Mouse (Mus musculus) midbrain, embryonic 11.5 days (tissue): ENCODE measurements around the gene Ttf2. TPM values are rescaled to one million over a fixed set of nuclear protein-coding genes. Genes with fewer than 3 reads are reported as not detected.

ENCODE experiments used
- ATAC-seq: fragments of 200-750 bp; cut with Nextera tagmentation; 2 replicates; pipeline ENCODE4 v1.8.0; 2017; ENCODE audit warnings: moderate TSS enrichment, moderate library complexity; ENCODE audit not compliant: low FRiP score
- DNase-seq: peaks from one replicate; pipeline ENCODE4 v3.0.0; 2015; ENCODE audit warnings: low spot score; ENCODE audit errors: missing footprints
- H3K27ac ChIP-seq: fragments of 300-500 bp; sonication (generic); 2 replicates; pipeline ENCODE4 v1.5.1; 2014; ENCODE audit warnings: low read depth, low read length
- H3K27me3 ChIP-seq: fragments of 300-500 bp; sonication (generic); 2 replicates; pipeline ENCODE4 v1.6.1; 2014; ENCODE audit warnings: mild to moderate bottlenecking, low read length, moderate library complexity, mixed read lengths; ENCODE audit not compliant: control insufficient read depth, insufficient read depth
- H3K36me3 ChIP-seq: fragments of 300-500 bp; sonication (generic); 2 replicates; pipeline ENCODE4 v1.6.1; 2014; ENCODE audit warnings: mild to moderate bottlenecking, low read length, moderate library complexity, mixed read lengths; ENCODE audit not compliant: control insufficient read depth, insufficient read depth
- H3K4me1 ChIP-seq: fragments of 300-500 bp; sonication (generic); 2 replicates; pipeline ENCODE4 v1.6.1; 2014; ENCODE audit warnings: low read length; ENCODE audit not compliant: control insufficient read depth, insufficient read depth
- H3K4me2 ChIP-seq: fragments of 300-500 bp; sonication (generic); 2 replicates; pipeline ENCODE4 v1.6.1; 2014; ENCODE audit warnings: mild to moderate bottlenecking, moderate library complexity
- H3K4me3 ChIP-seq: fragments of 300-500 bp; sonication (generic); 2 replicates; pipeline ENCODE4 v1.5.1; 2014; ENCODE audit warnings: low read depth, low read length
- H3K9ac ChIP-seq: fragments of 300-500 bp; sonication (generic); 2 replicates; pipeline ENCODE4 v1.6.1; 2014; ENCODE audit warnings: low read length
- H3K9me3 ChIP-seq: fragments of 300-500 bp; sonication (generic); 2 replicates; pipeline ENCODE4 v1.6.1; 2016; ENCODE audit warnings: low read length; ENCODE audit not compliant: control insufficient read depth
- WGBS: fragments of 180-500 bp; shearing (Covaris S2); extraction: QIAGEN DNeasy Blood & Tissue Kit; methylation state at CpG from one replicate; pipeline ENCODE4 v1.1.7; 2014; 5-methylcytosine and 5-hydroxymethylcytosine counted together
- polyA plus RNA-seq: library from polyadenylated mRNA; unstranded; fragments of >200 nt; fragmentation: Nextera tagmentation; extraction: Ambion mirVana; gene quantifications from 2 replicates; pipeline ENCODE4 v1.2.1, GENCODE M21; 2014

Ttf2 gene
- polyA plus RNA-seq, 1 experiment from 2014 or later, result 26.9 TPM

DNA sequence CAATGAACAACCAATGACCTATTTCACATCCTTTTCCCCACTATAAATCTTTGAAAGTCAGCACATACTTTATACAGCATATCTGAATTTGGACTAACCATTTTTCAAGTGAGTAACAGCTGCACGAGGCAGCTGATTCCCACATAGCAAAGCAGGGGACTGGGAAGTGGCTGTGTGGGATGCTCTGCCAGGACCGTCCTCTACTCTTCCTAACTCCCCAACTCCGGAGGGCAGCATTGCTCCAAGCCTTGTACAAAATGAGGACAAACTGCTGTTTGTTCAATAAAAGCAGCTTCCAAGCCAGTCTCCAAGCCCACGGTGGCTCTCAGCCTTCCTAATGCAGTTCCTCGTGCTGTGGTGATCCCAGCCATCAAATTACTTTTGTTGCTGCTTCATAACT lies 58.8 kb downstream of the Ttf2 start:
- no peaks in the 10 kb centered on the region for H3K9me3 ChIP-seq
- DNase-seq (no peak), ATAC-seq (no peak)
- H3K4me3 ChIP-seq, result no peak overlapping the region
- 65% methylated on average over 5 of the region's 5 CpGs for WGBS
- H3K4me2 ChIP-seq, result no peak overlapping the region
- no peaks in the 10 kb centered on the region for H3K4me1 ChIP-seq
- H3K9ac ChIP-seq, result no peak overlapping the region
- no peaks in the 10 kb centered on the region for H3K27me3 ChIP-seq
- no peak overlapping the region for H3K27ac ChIP-seq
- no peaks in the 10 kb centered on the region for H3K36me3 ChIP-seq

DNA sequence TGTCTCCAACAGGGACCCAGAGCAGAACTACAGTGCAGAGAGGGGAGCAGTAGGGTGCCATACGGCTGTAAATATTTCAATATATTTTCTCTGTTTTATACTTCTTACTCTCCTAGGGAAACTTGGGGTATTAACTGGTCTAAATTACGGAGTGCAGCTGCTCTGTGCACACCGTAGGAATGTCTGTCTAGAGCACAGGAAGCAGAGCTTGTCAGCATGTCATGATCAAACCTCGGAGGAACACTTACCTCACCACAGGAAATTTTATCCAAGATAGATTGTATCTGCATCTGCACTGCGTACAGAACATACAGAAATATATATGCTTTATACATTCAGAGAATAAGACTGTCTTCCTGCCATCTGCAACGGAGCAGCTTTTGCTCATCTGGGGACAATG lies 60.9 kb downstream of the Ttf2 start:
- Histone ChIP-seq H3K27ac (no peak overlapping the region), H3K4me3 (no peak overlapping the region), H3K27me3 (no peaks in the 10 kb centered on the region), H3K9ac (no peak overlapping the region), H3K4me2 (no peak overlapping the region), H3K36me3 (no peaks in the 10 kb centered on the region), H3K4me1 (no peaks in the 10 kb centered on the region), H3K9me3 (no peaks in the 10 kb centered on the region)
- DNase-seq, result no peak
- ATAC-seq, result no peak
- WGBS, result 81% methylated on average over 6 of the region's 6 CpGs

DNA sequence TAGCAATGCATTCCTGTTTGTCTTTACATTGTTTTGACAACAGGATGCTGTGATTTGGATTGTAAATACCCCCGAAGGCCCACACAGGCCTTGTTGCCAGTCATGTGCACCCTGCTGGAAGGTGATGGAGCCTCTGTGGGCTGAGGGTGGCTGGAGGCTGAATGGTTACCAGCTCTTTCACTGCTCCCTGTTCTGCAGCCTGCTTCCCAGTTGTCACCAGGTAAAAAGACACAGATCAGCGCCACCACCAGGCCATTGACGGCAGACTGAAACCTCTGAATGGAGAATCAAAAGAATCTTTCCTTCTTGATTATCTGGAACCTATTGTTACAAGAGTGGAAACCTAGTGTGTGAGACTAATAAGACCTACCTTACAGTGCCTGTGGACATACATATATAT lies 62.5 kb downstream of the Ttf2 start:
- H3K9ac ChIP-seq, result no peak overlapping the region
- no peak overlapping the region for H3K27ac ChIP-seq
- H3K9me3 ChIP-seq, result no peaks in the 10 kb centered on the region
- no peak overlapping the region for H3K4me2 ChIP-seq
- DNase-seq, result no peak
- no peak for ATAC-seq
- 30% methylated on average over 3 of the region's 3 CpGs for WGBS
- H3K4me3 ChIP-seq, result no peak overlapping the region
- no peaks in the 10 kb centered on the region for H3K27me3 ChIP-seq
- H3K4me1 ChIP-seq, result no peaks in the 10 kb centered on the region
- H3K36me3 ChIP-seq, result no peaks in the 10 kb centered on the region

DNA sequence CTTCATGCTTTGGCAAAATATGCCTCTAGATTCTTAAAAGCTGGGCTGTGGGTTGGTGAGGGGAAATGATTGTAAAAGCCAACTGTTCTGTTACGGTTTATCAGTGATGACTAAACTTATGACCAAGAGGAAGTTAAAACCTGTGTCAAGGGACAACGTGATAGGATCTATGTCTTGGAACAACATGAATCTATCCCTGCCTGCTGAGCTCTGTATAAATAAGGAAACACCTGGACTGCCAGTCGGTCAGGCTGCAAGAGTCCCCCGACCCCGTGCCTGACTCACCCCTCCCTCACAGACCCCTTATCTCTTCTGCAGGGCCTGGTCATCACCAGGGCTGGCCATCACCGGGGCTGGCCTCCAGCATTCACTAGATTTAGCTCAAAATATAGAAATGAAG lies 63.3 kb downstream of the Ttf2 start:
- ATAC-seq (no peak), DNase-seq (no peak)
- Histone ChIP-seq H3K9me3 (no peaks in the 10 kb centered on the region), H3K36me3 (no peaks in the 10 kb centered on the region), H3K4me2 (no peak overlapping the region), H3K9ac (no peak overlapping the region), H3K4me1 (no peaks in the 10 kb centered on the region), H3K27me3 (no peaks in the 10 kb centered on the region), H3K27ac (no peak overlapping the region), H3K4me3 (no peak overlapping the region)
- WGBS, result 78% methylated on average over 6 of the region's 6 CpGs

DNA sequence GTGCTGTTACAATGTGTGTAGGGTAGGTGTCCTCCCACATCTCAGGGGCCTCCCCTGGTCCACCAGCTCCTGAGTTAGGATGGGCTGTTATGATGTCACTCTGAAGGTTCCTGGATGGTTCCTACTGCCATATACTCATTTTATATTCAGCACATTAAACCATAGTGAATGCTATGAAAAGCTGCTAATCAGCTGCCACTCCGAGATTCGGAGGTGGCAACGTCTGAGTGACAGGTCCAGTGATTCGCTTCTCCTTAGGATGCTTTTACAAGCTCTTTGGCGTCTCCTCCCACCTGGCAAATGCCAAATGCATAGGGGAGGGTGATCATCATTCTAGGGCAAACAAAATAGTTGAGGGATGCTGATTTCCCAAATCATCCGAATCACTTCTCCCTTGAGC lies 74.0 kb downstream of the Ttf2 start:
- H3K9me3 ChIP-seq, result no peaks in the 10 kb centered on the region
- H3K4me3 ChIP-seq, result no peak overlapping the region
- no peak for ATAC-seq
- 81% methylated on average over 6 of the region's 6 CpGs for WGBS
- no peaks in the 10 kb centered on the region for H3K36me3 ChIP-seq
- no peaks in the 10 kb centered on the region for H3K4me1 ChIP-seq
- no peak overlapping the region for H3K9ac ChIP-seq
- no peak overlapping the region for H3K4me2 ChIP-seq
- H3K27me3 ChIP-seq, result no peaks in the 10 kb centered on the region
- no peak for DNase-seq
- H3K27ac ChIP-seq, result no peak overlapping the region

DNA sequence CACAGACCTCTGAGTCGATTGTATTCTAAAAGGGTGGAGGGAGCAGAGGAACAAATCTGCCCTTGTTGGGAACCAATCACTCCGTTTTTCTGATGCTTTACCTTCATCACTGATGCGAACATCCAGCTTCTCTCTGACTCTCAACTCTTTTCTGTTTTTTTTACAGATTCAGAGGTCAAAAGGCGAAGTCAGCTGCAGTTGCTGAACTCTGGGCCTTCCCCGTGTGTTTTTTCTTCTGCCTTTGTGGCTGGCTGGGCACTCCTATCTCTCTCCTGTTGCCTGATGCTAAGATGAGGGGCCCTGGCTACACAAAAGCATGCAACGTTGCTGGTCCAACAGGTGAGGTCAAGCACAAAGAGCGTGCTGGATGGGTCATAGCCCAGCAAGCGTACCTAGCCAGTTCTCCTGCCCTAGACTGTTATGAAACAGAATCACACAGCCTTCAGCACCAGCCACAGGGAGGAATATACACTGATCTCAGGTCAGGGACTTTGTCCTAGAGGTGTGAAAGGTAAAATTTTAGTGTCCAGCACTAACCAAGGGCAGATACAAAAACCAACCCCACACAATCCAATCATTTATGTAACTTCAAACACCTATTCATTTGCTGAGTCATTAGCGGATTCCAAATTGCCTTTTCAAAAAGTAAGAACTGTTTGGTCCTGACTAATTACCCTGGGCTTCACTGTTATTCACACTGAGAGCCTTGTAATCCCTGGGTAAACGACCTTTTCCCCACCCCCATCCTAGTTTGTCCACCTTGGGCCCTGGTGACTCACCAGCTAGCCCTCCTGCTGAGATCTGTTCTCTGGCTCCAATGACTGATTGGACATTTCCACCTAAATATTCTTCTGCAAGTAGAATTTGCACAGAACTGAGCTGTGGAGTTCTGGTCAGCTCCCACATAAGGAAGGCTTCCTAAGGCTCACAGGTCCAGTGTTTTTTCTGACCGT lies 76.8 kb downstream of the Ttf2 start:
- no peak overlapping the region for H3K27ac ChIP-seq
- no peaks in the 10 kb centered on the region for H3K9me3 ChIP-seq
- no peaks in the 10 kb centered on the region for H3K27me3 ChIP-seq
- 65% methylated on average over 11 of the region's 11 CpGs for WGBS
- ATAC-seq (no peak), DNase-seq (no peak)
- H3K4me3 ChIP-seq, result no peak overlapping the region
- H3K9ac ChIP-seq, result no peak overlapping the region
- no peaks in the 10 kb centered on the region for H3K4me1 ChIP-seq
- H3K4me2 ChIP-seq, result no peak overlapping the region
- H3K36me3 ChIP-seq, result no peaks in the 10 kb centered on the region

DNA sequence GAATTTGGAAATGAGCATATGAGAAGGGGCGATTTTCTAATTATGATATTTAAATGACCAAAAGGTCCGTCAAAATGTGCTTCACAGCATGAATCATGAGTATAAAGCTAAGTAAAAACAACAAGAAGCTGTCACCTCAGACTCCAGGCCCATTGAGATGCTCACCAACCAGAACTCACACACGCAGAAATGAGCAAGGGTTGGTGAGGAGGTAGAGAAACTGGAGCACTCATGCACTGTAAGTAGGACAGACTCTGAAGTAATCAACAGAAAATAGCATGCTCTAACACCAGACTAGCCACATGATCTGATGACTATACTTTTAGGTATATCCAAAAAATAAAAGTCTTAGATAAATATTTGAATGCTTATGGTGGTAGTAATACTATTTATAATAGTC lies 79.1 kb downstream of the Ttf2 start:
- WGBS, result 92% methylated on average over 3 of the region's 3 CpGs
- ATAC-seq, result no peak
- no peak overlapping the region for H3K4me2 ChIP-seq

DNA sequence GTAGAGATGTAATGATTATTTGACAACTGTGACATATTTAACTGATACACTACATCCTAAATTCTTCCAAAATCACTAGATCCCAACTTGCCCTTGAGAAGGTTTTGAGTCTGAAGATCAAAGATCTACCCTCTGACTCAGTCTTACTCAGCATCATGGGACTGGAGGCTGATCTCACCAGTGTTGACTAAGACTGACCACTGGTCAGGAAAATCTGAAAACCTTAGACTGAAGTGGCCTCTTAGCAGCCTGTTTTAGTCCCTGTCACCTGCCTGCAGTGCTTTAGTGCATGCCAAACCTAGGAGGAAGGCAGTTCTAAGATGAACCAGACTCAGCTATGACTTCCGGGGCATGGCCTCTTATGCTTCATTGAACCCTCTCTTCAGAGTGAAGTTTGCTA lies 80.2 kb downstream of the Ttf2 start:
- no peaks in the 10 kb centered on the region for H3K27me3 ChIP-seq
- no peak for DNase-seq
- 83% methylated on average over 1 of the region's 1 CpGs for WGBS
- no peak overlapping the region for H3K9ac ChIP-seq
- H3K36me3 ChIP-seq, result no peaks in the 10 kb centered on the region
- no peak overlapping the region for H3K4me2 ChIP-seq
- no peak overlapping the region for H3K27ac ChIP-seq
- no peak overlapping the region for H3K4me3 ChIP-seq
- ATAC-seq, result no peak
- no peaks in the 10 kb centered on the region for H3K9me3 ChIP-seq
- H3K4me1 ChIP-seq, result no peaks in the 10 kb centered on the region

More for the DNA sequence above, 79.1 kb downstream of the Ttf2 start:
- Histone ChIP-seq H3K9me3 (no peaks in the 10 kb centered on the region), H3K27me3 (no peaks in the 10 kb centered on the region), H3K4me1 (no peaks in the 10 kb centered on the region), H3K36me3 (no peaks in the 10 kb centered on the region), H3K4me3 (no peak overlapping the region), H3K27ac (no peak overlapping the region), H3K9ac (no peak overlapping the region)
- no peak for DNase-seq
